Mouse (Mus musculus) naive thymus-derived CD4-positive, alpha-beta T cell, adult 2 months (primary cell): ENCODE measurements around the gene Grik3.

Experiments used
- DNase-seq: peaks from one replicate; pipeline ENCODE4 v3.0.0-alpha.2; 2011; ENCODE audit warnings: low read depth

The Grik3 gene

GRCm38 (mm10) chr4:125545768-125546220 is 55.3 kb downstream of the Grik3 start:
- no peak for DNase-seq

DNA sequence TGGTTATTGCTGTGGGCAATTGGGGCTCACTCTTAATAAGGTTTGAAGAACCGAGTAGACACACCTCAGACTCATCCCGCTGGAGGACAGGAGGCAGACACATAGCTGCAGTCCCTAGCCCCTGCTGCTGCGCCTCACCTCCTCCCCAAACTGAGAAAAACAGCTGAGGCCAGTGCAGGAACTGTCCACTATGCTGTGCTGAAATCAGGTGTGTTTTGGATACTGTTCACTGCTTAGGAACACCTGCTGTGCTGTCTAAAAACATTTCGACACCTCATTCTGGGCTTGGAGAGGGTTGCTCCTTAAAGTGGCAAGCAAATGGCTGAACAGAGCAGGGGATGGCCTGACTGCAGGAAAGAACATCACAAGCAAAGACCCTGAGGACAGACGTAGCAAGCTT is 57.7 kb downstream of the Grik3 start:
- no peak for DNase-seq

GRCm38 (mm10) chr4:125553754-125554153 is 63.3 kb downstream of the Grik3 start:
- no peak for DNase-seq

DNA sequence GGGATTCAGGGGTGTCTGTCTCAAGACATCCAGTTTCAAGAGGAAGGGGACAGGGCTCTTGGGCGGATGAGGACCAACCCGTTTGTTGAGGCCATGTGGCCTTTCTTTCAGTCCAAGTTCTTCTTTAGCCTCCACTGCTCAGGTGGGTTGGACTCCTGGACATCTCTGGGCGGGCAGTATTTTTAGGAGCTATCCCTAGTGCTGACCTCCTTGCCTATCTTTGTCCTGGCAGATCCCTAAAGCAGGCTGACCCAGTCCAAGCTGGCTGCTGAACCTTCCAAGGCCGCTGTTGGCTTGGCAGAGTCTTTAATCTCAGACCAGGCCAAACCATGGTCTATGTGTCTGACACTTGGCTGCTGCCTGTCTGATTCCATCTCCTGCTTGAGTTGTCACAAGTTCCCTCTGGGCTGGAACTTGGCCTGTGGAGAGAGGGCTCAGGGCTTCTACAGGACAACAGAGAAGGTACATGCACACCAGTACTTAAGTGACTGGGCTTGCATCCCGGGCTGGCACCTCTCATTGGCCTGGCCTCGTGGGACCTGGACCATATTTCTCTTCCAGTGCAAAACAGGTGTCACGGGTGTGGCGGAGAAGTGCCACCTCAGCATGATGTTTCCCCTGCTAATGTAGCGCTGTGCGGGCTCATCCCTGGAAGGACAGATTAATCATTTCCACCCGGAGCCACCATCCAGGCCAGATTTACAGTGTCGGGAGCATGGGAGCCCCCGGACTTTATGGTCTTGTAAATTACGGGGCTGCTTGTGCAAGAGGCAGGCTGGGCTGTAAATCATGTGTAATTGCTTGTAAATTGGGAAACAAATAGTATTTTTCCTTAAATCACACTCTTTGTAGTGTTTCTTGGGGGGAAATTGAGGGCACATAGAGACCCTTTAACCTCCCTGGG is 66.2 kb downstream of the Grik3 start:
- DNase-seq: no peak

GRCm38 (mm10) chr4:125559564-125559963 is 69.1 kb downstream of the Grik3 start:
- no peak for DNase-seq

DNA sequence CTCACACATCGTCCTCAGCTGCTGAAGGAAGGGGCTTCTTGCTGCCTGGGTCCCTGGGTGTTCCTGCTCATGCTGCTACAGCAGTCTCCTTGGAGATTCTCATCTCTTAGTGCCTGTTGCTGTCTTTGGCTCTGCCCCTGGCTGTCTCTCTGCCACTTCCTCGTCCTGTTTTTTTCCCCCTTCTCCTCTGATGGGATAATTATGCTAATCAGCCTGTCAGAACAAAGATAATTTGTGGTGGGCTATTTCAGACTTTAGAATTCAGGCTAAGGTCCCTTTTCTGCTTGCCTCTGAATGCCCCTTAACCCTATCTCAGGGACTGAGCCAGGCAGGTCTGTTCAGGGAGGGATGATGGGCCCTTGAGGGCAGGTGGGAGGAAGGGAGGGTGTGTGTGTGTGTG is 70.3 kb downstream of the Grik3 start:
- no peak for DNase-seq

DNA sequence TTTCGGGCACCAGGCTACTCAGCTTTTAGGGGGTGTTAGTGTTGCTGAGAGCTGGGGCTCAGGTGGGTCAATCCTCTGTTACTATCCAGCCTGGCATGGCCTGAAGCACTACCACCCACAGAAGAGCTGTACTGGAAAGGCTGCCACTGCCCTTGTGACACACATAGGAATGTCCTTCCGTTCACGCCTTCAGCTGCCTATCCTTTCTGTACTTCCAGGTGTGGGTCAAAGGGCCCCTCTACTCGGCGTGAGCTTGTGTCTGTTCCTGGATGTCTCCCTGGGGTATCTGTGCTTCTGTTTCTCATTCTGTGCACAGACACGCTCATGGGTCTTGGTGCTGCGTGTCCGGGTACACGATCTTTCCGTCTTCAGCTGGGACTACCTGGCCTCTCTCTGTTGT is 73.1 kb downstream of the Grik3 start:
- no peak for DNase-seq

- DNase-seq: no peak
These were observed 73.7 kb downstream of the Grik3 start for GRCm38 (mm10) chr4:125564008-125564710.

- DNase-seq: no peak
These were observed 75.4 kb downstream of the Grik3 start for GRCm38 (mm10) chr4:125565711-125566439.

DNA sequence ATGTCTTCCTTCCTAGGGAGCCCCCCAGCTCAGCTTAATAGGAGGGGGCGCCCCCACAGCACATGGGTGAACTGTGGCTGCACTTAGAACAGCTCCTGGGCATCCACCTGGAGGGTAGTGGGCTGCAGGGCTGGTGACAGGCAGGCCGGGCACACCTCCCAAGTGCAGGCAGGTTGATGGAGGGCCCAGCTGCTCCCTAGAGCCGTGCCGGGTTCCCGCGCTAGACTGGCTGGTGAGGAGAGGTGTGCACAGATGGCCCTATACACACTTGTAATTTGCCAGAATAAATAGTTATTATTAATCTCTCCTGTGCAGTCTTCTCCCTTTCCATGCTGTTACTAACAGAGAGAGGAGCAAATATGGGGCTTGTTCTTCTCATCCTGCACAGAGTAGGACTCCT is 77.7 kb downstream of the Grik3 start:
- DNase-seq: no peak

DNA sequence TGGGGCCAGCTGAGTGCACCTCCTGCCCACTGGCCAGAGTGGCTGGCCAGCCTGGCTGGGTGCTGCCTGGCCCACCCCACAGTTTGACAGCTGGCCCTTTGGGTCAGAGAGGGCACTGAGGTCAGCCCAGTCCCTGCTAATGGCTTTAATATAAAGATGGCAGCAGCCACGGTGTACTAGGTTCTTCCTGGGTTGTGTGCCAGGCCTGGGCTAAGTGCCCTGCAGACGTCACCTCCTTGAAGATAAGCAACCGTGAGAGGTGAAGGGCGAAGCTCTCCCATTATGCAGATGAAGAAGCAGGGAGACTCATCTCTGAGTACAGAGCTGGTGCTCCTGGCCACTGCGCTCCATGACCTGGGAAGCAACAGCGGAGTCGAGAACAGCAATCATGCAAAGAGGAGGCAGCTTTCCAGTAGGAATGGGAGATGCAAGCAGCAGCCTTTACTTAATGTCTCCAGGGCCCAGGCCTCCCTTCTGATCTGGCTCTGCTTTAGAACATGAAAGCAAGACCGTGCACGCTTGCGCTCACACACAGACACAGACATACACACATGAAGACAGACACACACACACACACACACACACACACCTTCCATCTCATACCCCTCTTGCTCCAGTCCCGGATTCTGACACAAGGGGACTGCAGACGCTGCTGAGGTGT is 81.3 kb downstream of the Grik3 start:
- no peak for DNase-seq

DNA sequence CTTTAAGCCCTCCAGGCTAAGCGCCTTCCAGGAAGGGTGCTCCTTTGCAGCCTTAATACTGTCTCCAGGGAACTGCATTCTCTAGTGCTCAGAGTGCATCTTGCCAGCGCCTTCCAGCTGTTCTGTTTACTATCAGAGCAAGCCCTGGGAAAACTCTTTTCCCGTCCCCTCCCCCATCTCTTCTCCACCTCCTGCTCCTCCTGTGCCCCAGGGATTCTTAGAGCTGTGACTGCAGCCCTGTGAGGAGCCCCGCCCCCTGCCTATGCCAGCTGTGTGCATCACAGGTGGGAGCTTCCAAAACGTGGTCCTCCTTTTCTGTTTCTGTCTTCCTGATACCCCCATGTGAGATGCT is 81.8 kb downstream of the Grik3 start:
- no peak for DNase-seq

DNA sequence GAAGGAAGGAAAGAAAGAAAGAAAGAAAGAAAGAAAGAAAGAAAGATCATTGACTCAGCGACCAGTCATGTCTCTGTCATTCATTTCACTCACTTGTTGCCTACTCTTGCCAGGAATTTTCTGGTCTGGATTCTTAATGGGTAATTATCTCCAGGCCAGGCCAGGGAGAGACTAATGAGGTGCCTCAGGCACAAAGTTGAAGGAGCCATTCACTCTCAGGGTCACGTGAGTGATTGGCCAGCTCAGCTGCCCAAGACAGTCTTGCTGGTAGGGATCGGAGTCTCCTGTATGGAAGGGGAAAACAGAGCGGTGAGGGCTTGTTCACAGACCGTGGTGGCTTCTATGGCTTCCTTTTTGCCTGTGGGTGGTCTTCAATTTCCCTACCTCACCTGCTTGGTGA is 82.5 kb downstream of the Grik3 start:
- DNase-seq: no peak

GRCm38 (mm10) chr4:125573951-125574675 is 83.6 kb downstream of the Grik3 start:
- DNase-seq: no peak

DNA sequence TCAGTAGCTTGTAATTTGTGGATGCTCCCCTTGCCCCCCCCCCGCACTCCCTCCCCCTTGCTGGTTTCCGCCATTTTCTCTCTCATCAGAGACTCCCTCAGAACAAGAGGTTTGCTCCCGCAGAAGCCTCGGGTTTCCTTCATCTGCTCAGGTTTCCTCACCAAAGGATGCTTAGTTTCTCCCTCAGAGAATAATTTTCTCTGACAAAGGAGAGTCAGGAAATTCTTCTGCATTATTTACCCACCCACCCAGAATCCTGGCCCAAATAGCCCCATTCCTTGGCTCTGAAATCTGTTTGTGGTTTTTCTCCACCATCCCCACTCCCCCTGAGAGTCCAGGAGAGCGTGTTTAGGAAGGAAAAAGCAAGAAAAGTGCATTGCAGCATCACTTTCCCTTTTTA is 89.8 kb downstream of the Grik3 start:
- no peak for DNase-seq

- no peak for DNase-seq
These were observed 92.8 kb downstream of the Grik3 start for GRCm38 (mm10) chr4:125583272-125583671.

- DNase-seq: no peak
These were observed 93.4 kb downstream of the Grik3 start for GRCm38 (mm10) chr4:125583935-125584334.

- no peak for DNase-seq
These were observed 94.2 kb downstream of the Grik3 start for GRCm38 (mm10) chr4:125584676-125585075.

DNA sequence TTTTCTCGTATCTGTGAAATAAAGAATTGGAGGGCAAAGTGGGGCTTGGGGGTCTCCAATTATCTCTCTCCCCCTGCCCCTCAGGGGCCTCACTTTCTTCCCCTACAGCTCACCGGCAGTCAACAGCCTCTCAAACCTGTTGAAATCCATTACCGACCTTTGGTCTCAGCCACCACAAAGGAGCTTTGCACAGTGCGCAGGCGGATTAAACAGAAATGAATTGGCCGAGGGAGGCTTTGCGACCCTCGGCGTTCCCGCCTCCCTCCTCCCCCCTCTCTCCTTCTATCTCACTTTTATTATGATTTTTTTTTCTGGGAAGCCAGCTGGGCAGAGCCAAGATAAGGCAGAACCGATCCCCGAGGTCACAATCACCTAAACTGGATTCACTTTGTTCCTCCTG is 97.1 kb downstream of the Grik3 start:
- DNase-seq: no peak

- no peak for DNase-seq
These were observed 99.9 kb downstream of the Grik3 start for GRCm38 (mm10) chr4:125590241-125590919.

- no peak for DNase-seq
These were observed 102.2 kb downstream of the Grik3 start for GRCm38 (mm10) chr4:125592663-125593062.
